Mouse (Mus musculus) right cerebral cortex, postnatal 25 days (tissue): ENCODE results near the gene Ift57.

ENCODE experiments used
- DNase-seq: peaks from one replicate; pipeline ENCODE4 v3.0.0; 2022

The Ift57 gene

DNA sequence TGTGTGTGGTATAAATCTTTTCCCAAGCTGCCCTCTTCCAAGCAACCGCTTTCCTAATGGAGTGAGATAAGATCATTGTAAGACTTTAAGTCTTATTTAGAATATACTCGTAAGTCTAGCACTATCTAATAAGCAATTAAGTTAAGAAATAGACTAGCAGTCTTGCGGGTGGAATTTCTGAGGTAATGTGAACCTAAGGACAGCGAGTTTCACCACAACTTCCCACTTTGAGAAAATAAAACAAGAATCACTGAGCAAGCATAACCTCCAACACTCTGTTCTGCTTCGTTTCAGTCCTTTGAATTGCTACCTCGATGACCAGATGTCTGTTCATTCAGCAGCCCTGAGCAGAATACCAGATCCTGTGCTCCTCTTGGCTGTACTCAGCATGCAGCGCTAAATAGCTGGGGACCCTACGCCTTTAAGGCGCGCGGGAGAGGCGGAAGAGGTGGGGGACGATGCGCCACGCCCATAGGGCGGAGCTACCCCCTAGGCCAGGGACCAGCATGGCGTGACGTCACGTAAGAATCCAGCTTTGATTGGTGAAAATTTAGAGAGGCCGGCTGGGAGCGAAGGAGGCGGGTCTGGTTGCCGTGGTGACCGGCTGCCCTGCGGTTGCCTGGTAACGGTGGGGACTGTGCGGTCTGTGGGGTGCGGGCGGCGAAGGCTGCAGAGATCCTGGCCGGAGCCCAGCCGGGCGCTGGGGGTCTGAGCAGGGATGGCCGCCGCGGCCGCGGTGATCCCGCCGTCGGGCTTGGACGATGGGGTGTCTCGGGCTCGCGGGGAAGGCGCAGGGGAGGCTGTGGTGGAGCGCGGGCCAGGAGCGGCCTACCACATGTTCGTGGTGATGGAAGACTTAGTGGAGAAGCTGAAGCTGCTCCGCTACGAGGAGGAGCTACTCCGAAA lies at the start of gene Ift57:
Gene Ift57, plus strand, starts transcription at position 614 of the 906 bp plus-strand sequence.
- DNase-seq = peak; percentile 99

DNA sequence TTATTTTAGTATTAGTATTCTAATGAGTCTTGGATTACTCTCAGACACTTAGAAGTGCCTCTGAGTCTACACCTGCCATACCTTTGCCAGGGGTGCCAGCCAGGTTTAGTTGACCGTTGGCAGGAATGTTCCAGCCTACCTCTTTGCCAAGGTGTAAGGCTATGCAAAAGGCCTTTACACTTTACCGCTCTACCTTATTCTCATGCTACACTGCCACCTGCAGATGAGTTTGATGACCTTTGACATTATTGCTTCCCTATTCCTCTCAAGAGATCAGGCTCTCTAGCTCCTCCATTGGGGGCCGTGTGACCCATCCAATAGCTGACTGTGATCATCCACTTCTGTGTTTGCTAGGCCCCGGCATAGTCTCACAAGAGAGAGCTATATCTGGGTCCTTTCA lies 41.9 kb upstream of the Ift57 start:
- DNase-seq = no peak

DNA sequence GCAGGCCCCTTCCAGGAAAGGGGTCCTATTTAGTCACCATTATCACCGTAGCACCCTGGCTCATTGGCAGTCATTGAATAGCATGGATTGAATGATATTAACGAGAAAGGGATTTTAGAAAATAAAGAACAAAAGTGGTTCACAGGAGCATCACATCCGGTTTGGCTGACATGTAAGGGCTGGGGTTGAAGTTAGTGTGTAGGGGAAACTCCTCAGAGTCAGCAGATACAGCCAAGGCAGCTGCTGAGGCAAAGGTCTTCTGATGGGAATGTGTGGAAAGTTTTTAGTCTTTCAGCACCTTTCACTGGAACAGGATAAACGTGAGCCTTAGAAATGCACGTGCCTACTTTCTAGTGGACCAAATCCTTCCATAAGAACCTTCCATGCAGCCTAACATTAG lies 41.0 kb upstream of the Ift57 start:
- DNase-seq = no peak

- no peak for DNase-seq
These were observed 39.9 kb upstream of the Ift57 start for GRCm38 (mm10) chr16:49659131-49659530.

DNA sequence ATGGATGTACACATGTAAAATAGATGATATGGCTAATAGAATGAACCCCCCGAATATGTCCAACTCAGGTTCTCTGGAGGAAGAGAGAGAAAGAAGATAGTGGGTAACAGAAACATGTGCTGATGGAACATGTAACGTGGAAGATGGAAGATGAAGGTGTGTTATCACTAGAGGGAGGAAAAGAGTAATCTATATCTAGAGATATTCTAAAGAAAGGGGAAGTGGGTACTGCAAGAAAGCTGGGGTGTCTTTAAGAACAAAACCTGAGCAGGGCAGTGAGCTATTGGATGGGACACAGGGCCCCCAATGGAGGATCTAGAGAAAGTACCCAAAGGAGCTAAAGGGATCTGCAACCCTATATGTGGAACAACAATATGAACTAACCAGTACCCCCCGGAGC lies 38.9 kb upstream of the Ift57 start:
- no peak for DNase-seq

DNA sequence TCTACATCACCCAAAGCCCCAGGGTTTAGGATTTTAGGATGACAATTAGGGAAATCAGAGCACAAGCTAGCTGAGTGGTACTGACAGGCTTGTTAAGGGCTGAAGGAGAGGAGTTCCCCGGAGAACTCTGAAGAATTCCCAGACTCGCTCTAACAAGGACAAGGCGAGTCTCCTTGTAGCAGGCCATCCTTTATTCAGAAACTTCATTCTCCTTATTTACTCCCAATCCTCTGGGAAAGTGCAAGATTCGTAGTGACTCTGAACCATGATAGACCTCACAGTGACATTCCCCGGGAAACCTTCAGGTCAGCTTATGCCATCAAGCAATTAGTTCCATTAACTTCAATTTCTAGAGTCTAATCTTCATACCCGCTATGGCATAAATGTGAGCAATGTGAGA lies 36.8 kb upstream of the Ift57 start:
- DNase-seq = no peak

GRCm38 (mm10) chr16:49664677-49665076 lies 34.4 kb upstream of the Ift57 start:
- DNase-seq = no peak

DNA sequence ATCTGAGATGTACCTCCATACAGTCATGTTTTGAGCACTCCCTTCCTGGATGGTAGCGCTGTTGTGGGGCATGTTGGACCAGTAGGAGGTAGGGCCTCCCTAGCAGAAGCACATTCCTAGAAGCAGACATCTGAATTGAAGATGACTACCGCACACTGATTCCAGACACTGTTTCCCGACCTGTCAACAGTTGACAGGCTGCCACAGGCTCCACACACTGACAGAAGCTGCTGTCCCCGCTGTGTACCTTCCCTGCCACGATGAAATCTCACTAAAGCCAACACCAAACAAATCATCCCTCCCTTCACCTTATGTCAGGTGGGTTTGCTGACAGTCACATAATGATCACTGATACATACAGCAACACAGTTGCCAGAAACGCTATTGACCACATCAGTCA lies 19.4 kb upstream of the Ift57 start:
- no peak for DNase-seq

- no peak for DNase-seq
These were observed 14.1 kb upstream of the Ift57 start for GRCm38 (mm10) chr16:49684961-49685360.

DNA sequence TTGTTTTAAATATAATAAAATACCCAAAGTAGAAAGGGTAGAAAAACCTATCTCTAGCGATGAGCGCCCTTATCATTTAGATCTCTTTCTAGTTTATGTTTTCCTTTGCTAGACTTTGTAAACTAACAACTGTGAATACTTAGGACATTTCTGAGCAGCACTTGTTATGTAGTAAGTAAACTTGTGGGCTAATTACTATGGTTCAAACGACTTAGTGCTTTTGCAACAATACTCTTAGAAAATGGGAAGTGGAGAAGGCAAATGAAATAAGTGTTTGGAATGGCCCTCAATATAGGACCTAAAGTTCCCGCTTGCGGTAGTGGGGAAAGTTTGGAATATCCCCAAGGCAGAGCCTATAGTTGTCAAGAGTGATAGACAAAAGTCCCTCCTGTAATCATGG lies 788 bp downstream of the Ift57 start:
- no peak for DNase-seq

DNA sequence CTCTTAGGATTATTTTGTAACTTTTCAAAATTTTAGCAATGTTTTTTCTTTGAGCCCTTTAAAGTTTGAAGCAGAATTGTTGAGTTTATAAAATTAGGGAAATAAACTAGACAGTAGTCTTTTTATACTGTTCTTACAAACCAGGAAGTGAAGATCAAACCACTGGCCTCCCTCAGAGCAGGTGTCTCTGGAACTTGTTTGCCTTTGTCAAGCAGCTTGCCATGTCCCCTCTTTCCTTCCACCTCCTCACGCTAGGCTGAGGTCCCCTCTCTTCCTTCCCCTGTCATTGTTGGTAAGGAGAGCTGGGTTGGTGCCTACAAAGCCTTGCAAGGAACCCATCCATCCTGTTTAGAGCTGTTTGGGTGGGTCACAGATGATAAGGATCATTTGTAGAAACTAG lies 9.0 kb downstream of the Ift57 start:
- DNase-seq = no peak

DNA sequence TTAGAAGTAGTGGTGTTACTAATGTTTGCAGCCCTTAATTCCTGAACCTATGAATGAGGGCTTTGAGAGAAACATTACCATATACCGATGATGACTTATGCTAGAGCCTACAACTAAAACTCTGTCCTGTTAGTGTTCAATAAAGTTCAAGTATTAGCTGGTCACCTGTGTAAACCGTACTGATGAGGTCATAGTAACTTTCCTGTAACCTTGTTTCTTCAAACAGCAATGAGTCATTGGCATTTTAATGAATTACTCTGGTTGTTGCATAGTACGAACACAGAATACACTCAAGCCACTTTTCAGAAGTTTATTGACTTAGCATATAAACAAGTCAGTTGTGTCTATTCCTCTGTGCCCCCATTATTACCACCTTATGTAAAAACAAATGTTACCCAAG lies 11.2 kb downstream of the Ift57 start:
- no peak for DNase-seq

GRCm38 (mm10) chr16:49713302-49713701 lies 14.3 kb downstream of the Ift57 start:
- DNase-seq = no peak

- no peak for DNase-seq
These were observed 21.6 kb downstream of the Ift57 start for GRCm38 (mm10) chr16:49720671-49721070.

GRCm38 (mm10) chr16:49721678-49722077 lies 22.6 kb downstream of the Ift57 start:
- DNase-seq = no peak

DNA sequence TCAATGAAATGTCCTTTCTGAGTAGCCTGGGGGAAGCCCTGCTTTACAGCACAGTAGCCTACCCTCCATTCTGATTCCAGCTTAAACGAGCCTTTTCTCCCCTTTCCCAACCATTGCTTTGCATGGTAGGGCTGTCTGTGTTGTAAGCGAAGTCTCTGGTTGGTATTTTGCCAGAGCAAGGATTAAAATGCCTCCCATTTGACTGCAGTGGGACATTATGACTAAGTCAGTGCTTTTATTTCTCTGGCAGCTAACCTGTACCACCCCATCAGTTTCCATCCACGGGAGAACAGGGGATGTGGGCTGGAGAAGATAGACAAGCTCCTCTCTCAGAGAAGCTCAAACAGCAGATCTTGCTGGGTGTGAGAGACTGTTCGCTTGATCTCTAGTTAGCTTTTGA lies 24.2 kb downstream of the Ift57 start:
- DNase-seq = no peak

DNA sequence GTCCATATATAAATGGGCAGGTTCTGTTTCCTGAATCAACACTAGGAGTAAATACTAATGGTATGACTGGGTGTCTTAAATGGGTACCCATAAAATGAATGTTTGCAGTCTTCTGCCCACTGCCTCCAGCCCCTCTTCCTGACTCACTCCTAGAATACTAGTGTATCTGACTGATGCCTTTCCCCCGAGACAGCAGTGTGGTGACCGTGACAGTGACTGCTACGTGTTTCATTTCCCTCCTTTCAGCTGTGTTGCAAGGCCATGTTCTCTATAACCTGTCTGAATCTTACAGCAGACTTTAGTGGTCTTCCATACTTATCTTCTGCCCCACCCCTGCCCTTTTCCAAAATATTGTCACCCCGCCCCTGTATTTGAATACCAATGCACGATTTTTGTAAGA lies 25.2 kb downstream of the Ift57 start:
- no peak for DNase-seq

GRCm38 (mm10) chr16:49724931-49725330 lies 25.9 kb downstream of the Ift57 start:
- DNase-seq = no peak

DNA sequence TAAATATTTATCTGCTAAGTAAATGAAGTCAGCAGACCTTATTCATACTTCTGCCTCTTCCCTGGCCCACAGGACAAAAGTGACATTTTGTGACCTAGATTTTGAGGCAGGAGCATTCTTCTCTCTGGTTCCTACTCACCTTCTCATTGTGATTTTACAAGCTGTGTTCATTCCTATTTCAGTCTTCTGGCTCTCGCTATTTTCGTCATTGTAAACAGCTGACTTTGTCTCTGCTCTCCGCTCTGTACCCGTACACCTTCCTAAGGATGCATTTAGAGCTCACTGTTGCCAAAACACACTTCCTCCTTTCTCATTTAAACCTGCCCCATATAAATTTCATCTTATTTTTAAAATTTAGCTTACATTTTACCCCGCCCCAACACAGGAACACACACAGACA lies 26.4 kb downstream of the Ift57 start:
- DNase-seq = no peak

- no peak for DNase-seq
These were observed 27.2 kb downstream of the Ift57 start for GRCm38 (mm10) chr16:49726216-49726615.

GRCm38 (mm10) chr16:49726761-49727160 lies 27.7 kb downstream of the Ift57 start:
- no peak for DNase-seq

DNA sequence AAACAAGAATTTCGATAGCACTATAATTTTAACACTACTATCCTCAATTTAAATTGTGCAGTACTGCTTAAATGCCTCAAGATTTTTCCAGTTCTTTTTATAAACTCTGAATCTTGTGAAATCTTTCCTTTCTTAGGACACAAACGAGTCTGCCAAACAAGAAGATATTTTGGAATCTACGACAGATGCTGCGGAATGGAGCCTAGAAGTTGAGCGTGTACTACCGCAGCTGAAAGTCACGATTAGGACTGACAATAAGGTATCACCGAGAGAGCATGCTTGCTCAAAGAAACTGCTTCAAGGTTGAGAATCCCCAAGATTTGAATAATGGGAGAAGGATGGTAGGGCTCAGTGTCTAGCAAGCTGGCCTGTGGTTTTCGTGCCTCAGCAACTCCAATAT lies 37.5 kb downstream of the Ift57 start:
- DNase-seq = peak; percentile 45

GRCm38 (mm10) chr16:49747360-49747759 lies 48.3 kb downstream of the Ift57 start:
- no peak for DNase-seq

DNA sequence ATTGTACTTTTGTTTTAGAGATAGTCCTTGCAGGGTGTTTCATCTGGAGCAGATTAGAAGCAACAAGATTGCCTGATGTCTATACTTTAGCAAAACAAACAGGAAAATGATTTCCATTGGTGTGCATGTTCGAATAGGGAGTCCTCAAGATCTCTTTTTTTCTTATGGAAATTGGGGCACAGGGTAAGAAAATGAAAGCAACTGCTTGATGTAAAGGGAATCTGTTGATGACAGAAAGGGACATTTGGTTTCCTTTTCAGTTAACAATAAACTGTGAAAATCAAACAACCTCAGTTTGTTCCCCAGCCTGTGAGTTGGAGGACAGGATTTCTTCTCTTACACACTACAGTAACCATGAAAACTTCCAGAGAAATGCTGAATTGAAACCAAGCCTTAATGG lies 53.9 kb downstream of the Ift57 start:
- DNase-seq = no peak

DNA sequence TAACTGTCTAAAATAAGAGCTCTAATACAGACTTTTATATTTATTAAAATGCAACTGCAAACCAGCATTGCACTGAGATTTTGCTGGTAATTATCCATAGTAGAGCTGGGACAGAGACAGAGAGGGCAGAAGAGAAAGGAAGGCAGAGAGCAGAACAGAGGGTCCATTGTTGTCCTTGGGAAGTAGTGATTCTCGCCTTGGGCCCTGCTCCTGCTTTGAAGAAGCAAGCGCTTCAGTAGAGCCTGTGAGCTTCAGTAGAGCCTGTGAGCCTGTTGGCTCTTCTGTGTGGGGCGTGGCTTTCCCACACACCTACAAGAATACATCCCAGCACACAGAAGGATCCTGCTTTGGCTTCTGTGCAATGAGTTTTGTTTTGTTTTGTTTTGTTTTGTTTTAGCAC lies 54.3 kb downstream of the Ift57 start:
- no peak for DNase-seq
